Mouse (Mus musculus): ENCODE data around the gene Rxfp2. TPM values are rescaled to one million over a fixed set of nuclear protein-coding genes. Genes with fewer than 3 reads are reported as not detected.
A peak's percentile ranks its signal among the peaks of the same experiment; 100 is the strongest.

The Rxfp2 gene
- polyA plus RNA-seq, 1 experiment from 2014 or later = 0.60 TPM

GRCm38 (mm10) chr5:150070086-150070485 lies 51.6 kb downstream of the Rxfp2 start:
- peak overlapping the region; percentile 27; the same call in 1 of the 2 replicates for H3K4me2 ChIP-seq

GRCm38 (mm10) chr5:150071738-150072137 lies 53.3 kb downstream of the Rxfp2 start:
- H3K9me3 ChIP-seq = no peaks in the 10 kb centered on the region
- no peak overlapping the region for H3K4me2 ChIP-seq
- H3K27ac ChIP-seq = no peak overlapping the region
- no peaks in the 10 kb centered on the region; the same call in 1 of the 2 replicates for H3K4me1 ChIP-seq (replicated peaks)
- H3K36me3 ChIP-seq = no peaks in the 10 kb centered on the region
- no peak for ATAC-seq (ENCODE audit: insufficient number of reproducible peaks, insufficient read depth, low FRiP score, low TSS enrichment, low read depth)
- H3K4me3 ChIP-seq (replicated peaks) = no peak overlapping the region
- no peak overlapping the region for H3K9ac ChIP-seq (replicated peaks)
- H3K27me3 ChIP-seq = no peaks in the 10 kb centered on the region

More at GRCm38 (mm10) chr5:150070086-150070485, 51.6 kb downstream of the Rxfp2 start:
- Histone ChIP-seq H3K27ac (no peak overlapping the region), H3K9ac (replicated peaks) (no peak overlapping the region), H3K4me1 (replicated peaks) (no peaks in the 10 kb centered on the region; the same call in 1 of the 2 replicates), H3K9me3 (no peaks in the 10 kb centered on the region), H3K36me3 (no peaks in the 10 kb centered on the region), H3K27me3 (no peaks in the 10 kb centered on the region), H3K4me3 (replicated peaks) (no peak overlapping the region)
- no peak for ATAC-seq (ENCODE audit: insufficient number of reproducible peaks, insufficient read depth, low FRiP score, low TSS enrichment, low read depth)
- WGBS = 22% methylated on average over 10 of the region's 10 CpGs

DNA sequence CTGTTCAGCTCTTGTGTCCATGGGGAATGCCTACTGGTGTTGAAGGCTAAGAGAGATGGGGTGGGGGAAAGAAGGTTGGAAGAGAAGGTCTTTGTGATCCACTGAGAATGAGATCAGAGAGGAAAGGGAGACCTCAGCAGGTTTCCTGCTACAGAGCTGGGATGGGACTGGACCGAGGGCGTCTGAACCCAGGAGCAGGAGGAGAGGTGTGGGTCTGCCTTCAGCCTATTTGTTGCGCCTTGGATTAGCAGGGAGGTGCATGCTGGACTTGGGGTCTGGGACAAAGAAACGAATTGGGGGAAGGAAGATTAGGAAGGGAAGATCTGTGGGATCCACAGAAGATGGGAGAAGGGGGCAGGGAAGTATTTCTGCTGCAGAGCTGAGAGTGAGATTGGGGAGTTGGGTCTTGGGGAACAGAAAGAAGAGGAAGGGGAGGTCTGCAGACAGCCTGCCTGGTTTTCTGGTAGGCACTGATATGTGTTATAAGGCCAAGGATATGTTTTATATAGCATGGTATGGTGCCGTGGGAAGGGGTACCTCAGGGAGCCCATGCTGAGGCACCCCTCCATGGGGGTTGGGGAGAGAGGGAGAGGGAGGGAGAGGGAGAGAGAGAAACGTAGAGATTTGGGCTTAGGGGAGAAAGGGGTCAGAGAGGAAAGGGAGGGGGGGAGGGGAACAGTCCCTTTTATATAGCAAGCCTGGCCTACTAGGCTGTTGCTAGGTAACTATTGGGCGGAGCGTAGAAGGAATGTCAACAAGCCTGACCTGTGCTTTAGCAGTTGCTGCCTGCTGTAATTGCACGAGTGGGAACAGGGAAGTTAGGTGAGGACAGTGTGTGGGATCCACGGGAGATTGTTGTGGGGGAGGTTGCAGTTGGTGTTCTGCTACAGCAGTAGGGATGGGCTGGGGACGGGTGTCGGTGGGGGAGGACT lies 61.7 kb downstream of the Rxfp2 start:
- Histone ChIP-seq H3K4me1 (replicated peaks) (peaks cover 8% of the 10 kb centered on the region; the same call in 1 of the 2 replicates), H3K36me3 (no peaks in the 10 kb centered on the region), H3K27ac (peak overlapping the region; percentile 35; the same call in 1 of the 2 replicates), H3K9ac (replicated peaks) (no peak overlapping the region), H3K4me2 (peak overlapping the region; percentile 41), H3K9me3 (no peaks in the 10 kb centered on the region), H3K27me3 (no peaks in the 10 kb centered on the region), H3K4me3 (replicated peaks) (peak overlapping the region; percentile 15; the same call in 1 of the 2 replicates)
- peak; percentile 88 for ATAC-seq (ENCODE audit: insufficient number of reproducible peaks, insufficient read depth, low FRiP score, low TSS enrichment, low read depth)
- WGBS = 29% methylated on average over 10 of the region's 12 CpGs

DNA sequence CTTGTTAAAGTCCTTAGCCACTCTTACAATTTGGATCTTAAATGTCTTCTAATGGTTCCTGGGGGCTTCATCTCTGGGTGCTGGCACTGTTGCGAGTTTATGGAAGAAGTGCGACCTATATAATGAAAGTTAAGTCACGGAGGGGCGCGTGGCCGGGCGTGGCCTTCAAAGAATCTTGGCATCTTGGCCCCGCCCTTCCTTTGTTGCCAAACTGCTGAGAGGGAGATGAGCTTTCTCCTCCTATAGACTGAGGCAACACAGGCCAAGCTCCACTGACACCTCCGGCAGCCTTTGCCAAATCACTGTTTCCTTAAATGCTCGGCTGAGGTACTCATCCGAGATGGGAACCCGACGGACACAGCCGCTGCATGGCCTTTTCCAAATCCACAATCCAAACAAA lies 64.2 kb downstream of the Rxfp2 start:
- Histone ChIP-seq H3K4me2 (no peak overlapping the region), H3K27me3 (no peaks in the 10 kb centered on the region), H3K4me1 (replicated peaks) (peaks cover 8% of the 10 kb centered on the region; the same call in 1 of the 2 replicates), H3K4me3 (replicated peaks) (no peak overlapping the region), H3K9me3 (no peaks in the 10 kb centered on the region), H3K36me3 (no peaks in the 10 kb centered on the region), H3K9ac (replicated peaks) (no peak overlapping the region), H3K27ac (no peak overlapping the region)
- WGBS = 84% methylated on average over 14 of the region's 14 CpGs
- ATAC-seq (ENCODE audit: insufficient number of reproducible peaks, insufficient read depth, low FRiP score, low TSS enrichment, low read depth) = no peak

DNA sequence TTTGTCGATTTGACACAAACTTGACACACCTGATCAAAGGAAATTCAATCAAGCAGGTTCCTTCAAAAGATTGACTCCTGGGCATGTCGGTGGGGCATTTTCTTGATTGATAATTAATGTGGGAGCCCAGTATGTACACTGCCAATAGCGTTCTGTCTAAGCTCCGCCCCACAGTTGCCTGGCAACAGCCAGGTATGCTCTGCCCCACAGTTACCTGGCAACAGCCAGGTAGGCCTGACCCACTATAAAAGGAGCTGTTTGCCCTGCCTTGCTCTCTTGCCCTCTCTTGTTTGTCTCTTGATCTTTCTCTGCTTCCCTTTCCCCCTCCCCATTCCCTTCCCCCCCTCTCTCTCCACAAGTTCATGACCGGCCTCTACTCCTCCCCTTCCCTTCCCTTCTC lies 64.7 kb downstream of the Rxfp2 start:
- no peaks in the 10 kb centered on the region for H3K36me3 ChIP-seq
- H3K27me3 ChIP-seq = no peaks in the 10 kb centered on the region
- ATAC-seq (ENCODE audit: insufficient number of reproducible peaks, insufficient read depth, low FRiP score, low TSS enrichment, low read depth) = no peak
- H3K27ac ChIP-seq = no peak overlapping the region
- no peak overlapping the region for H3K4me2 ChIP-seq
- 68% methylated on average over 5 of the region's 5 CpGs for WGBS
- no peaks in the 10 kb centered on the region for H3K9me3 ChIP-seq
- peaks cover 8% of the 10 kb centered on the region; the same call in 1 of the 2 replicates for H3K4me1 ChIP-seq (replicated peaks)
- H3K9ac ChIP-seq (replicated peaks) = no peak overlapping the region
- no peak overlapping the region for H3K4me3 ChIP-seq (replicated peaks)

- 10% methylated on average over 6 of the region's 6 CpGs for WGBS
- peak; percentile 71; the same call in 1 of the 2 replicates for ATAC-seq (ENCODE audit: insufficient number of reproducible peaks, insufficient read depth, low FRiP score, low TSS enrichment, low read depth)
- Histone ChIP-seq H3K36me3 (no peaks in the 10 kb centered on the region), H3K27me3 (no peaks in the 10 kb centered on the region), H3K9me3 (no peaks in the 10 kb centered on the region), H3K27ac (no peak overlapping the region), H3K4me1 (replicated peaks) (no peaks in the 10 kb centered on the region), H3K9ac (replicated peaks) (no peak overlapping the region), H3K4me2 (no peak overlapping the region; the same call in 1 of the 2 replicates), H3K4me3 (replicated peaks) (no peak overlapping the region)
Observed at GRCm38 (mm10) chr5:150097620-150098019, 79.1 kb downstream of the Rxfp2 start.

GRCm38 (mm10) chr5:150098754-150099153 lies 80.3 kb downstream of the Rxfp2 start:
- H3K9me3 ChIP-seq = no peaks in the 10 kb centered on the region
- no peak overlapping the region for H3K9ac ChIP-seq (replicated peaks)
- H3K27ac ChIP-seq = no peak overlapping the region
- no peak for ATAC-seq (ENCODE audit: insufficient number of reproducible peaks, insufficient read depth, low FRiP score, low TSS enrichment, low read depth)
- no peaks in the 10 kb centered on the region for H3K4me1 ChIP-seq (replicated peaks)
- H3K36me3 ChIP-seq = no peaks in the 10 kb centered on the region
- 92% methylated on average over 12 of the region's 12 CpGs for WGBS
- H3K4me2 ChIP-seq = no peak overlapping the region
- H3K27me3 ChIP-seq = no peaks in the 10 kb centered on the region
- H3K4me3 ChIP-seq (replicated peaks) = no peak overlapping the region

- Histone ChIP-seq H3K4me2 (no peak overlapping the region), H3K36me3 (no peaks in the 10 kb centered on the region), H3K4me1 (replicated peaks) (no peaks in the 10 kb centered on the region), H3K9ac (replicated peaks) (no peak overlapping the region), H3K27ac (no peak overlapping the region), H3K4me3 (replicated peaks) (no peak overlapping the region), H3K9me3 (no peaks in the 10 kb centered on the region), H3K27me3 (no peaks in the 10 kb centered on the region)
- ATAC-seq (ENCODE audit: insufficient number of reproducible peaks, insufficient read depth, low FRiP score, low TSS enrichment, low read depth) = no peak
- WGBS = 87% methylated on average over 11 of the region's 11 CpGs
Observed at GRCm38 (mm10) chr5:150101789-150102188, 83.3 kb downstream of the Rxfp2 start.

GRCm38 (mm10) chr5:150106358-150106757 lies 87.9 kb downstream of the Rxfp2 start:
- H3K27ac ChIP-seq = no peak overlapping the region
- no peaks in the 10 kb centered on the region for H3K27me3 ChIP-seq
- H3K4me2 ChIP-seq = no peak overlapping the region
- WGBS = 89% methylated on average over 7 of the region's 7 CpGs
- no peaks in the 10 kb centered on the region for H3K4me1 ChIP-seq (replicated peaks)
- no peak overlapping the region for H3K9ac ChIP-seq (replicated peaks)
- no peaks in the 10 kb centered on the region for H3K36me3 ChIP-seq
- H3K4me3 ChIP-seq (replicated peaks) = no peak overlapping the region
- H3K9me3 ChIP-seq = no peaks in the 10 kb centered on the region
- no peak for ATAC-seq (ENCODE audit: insufficient number of reproducible peaks, insufficient read depth, low FRiP score, low TSS enrichment, low read depth)

- H3K27me3 ChIP-seq = no peaks in the 10 kb centered on the region
- no peak for ATAC-seq (ENCODE audit: insufficient number of reproducible peaks, insufficient read depth, low FRiP score, low TSS enrichment, low read depth)
- H3K4me1 ChIP-seq (replicated peaks) = peaks cover 11% of the 10 kb centered on the region
- no peak overlapping the region for H3K9ac ChIP-seq (replicated peaks)
- WGBS = 57% methylated on average over 8 of the region's 8 CpGs
- H3K4me2 ChIP-seq = no peak overlapping the region
- no peaks in the 10 kb centered on the region for H3K9me3 ChIP-seq
- H3K27ac ChIP-seq = no peak overlapping the region
- H3K4me3 ChIP-seq (replicated peaks) = no peak overlapping the region
- H3K36me3 ChIP-seq = no peaks in the 10 kb centered on the region
Observed at GRCm38 (mm10) chr5:150111236-150111635, 92.8 kb downstream of the Rxfp2 start.

DNA sequence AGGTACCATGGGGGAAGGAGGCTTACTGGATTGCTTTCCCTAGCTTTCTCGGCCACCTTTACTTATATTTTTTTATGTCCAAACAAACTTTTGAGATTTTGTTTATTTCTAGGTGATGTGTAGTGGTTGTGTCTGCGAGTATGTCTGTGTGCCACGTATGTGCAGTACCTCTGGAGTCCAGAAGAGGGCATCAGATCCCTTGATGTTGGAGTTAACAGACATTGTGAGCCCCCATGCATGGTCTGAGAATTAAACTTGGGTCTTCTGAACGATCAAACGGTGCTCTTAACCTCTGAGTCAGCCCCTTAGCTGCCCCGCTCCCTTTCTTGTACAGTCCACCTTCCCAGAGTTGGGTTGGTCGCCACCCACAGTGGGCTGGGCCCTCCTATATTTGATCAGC lies 95.5 kb downstream of the Rxfp2 start:
- WGBS = 79% methylated on average over 7 of the region's 7 CpGs

More for the DNA sequence above, 95.5 kb downstream of the Rxfp2 start:
- peaks cover 6% of the 10 kb centered on the region; the same call in 1 of the 2 replicates for H3K9me3 ChIP-seq
- no peak overlapping the region for H3K4me2 ChIP-seq
- H3K27me3 ChIP-seq = peaks cover 2% of the 10 kb centered on the region; the same call in 1 of the 2 replicates
- peaks cover 12% of the 10 kb centered on the region for H3K4me1 ChIP-seq (replicated peaks)
- H3K36me3 ChIP-seq = no peaks in the 10 kb centered on the region
- no peak for ATAC-seq (ENCODE audit: insufficient number of reproducible peaks, insufficient read depth, low FRiP score, low TSS enrichment, low read depth)
- no peak overlapping the region for H3K9ac ChIP-seq (replicated peaks)
- no peak overlapping the region for H3K27ac ChIP-seq
- no peak overlapping the region for H3K4me3 ChIP-seq (replicated peaks)
